Mouse (Mus musculus): Measurements from ENCODE around the gene Diras1.
"Not testable (repeated sequence)": the region's sequence is repeated elsewhere in the genome, so short reads cannot be mapped to it uniquely, and the experiment has no call there.

Gene Diras1

DNA sequence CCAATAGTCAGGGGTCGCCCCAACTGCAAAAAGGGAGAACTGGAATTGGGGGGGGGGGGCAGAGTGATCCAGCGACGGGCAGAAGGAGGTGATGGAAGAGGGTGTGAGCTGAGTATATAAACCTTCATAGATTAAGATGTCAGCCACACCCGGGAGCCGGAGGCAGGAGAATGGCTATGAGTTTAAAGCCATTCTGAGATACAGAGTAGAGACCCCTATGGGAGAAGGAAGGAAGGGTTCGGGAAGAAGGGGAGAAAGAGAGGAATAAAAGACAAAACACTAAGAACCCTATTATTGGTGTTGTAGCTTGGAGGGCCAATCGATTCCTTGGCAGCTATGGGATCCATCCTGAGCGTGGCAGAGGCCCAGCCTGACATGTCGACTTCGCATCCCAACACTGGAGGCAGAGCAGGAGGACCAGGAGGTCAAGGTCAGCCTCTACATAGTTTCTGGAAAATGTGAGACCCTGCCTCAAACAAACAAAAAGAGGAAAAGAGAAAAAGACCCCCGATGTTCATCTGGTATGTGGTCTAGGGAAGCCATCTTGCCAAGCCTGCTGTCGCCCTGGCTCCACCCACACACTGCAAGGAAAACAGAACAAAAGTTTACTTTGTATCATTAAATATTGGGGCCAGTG lies at the start of gene Diras1:
Gene Diras1 (minus strand): TSS at position 24 of the 637 bp plus-strand sequence.
- no peak for DNase-seq

- DNase-seq = no peak
Measured at GRCm38 (mm10) chr10:81073464-81073863, 48.0 kb upstream of the Diras1 start.

DNA sequence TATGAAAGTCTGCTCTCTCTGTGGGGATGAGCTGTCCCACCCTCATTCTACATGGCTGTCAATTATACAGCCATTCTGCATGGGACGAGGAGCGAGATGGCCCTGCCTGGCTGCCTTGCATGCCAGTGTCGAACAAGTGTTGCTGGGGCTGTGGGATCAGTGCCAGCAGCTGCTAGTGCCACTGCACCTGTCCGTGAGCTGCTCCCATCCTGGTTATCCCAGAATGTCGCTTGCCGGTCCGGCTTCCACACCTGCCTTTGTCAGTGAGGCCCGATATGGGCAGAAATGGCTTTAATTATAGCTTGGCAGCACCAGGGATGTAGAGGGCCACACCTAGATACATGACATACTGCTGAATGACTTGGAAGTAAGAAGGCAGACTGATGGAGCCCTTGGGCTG lies 46.8 kb upstream of the Diras1 start:
- DNase-seq = no peak

GRCm38 (mm10) chr10:81069836-81070235 lies 44.4 kb upstream of the Diras1 start, which contains the start of gene Thop1:
Gene Thop1 (plus strand): TSS chr10:81070035.
- peak; percentile 97 to 98 for DNase-seq

DNA sequence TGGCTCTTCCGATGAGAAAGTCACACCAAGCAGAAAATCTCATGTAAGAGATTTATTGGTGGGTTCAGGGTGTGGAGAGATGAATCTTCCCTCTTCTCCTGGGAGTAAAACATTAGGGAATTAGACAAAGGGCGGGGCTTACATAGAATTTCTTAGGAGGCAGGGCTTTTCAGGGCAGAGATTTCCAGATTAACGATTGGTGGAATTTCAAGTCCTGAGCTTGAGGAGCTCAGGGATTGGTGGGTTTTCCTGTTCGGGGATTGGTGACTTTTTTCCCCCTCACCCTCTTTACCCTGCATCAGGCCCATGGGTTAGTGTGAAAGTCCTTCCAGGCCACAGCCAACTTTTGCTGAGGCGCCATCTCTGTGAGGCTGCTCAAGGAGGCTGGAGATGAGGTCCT lies 43.2 kb upstream of the Diras1 start:
- no peak for DNase-seq

GRCm38 (mm10) chr10:81064519-81064918 lies 39.1 kb upstream of the Diras1 start:
- DNase-seq = not testable (repeated sequence)

GRCm38 (mm10) chr10:81062710-81063109 lies 37.2 kb upstream of the Diras1 start:
- DNase-seq = no peak

GRCm38 (mm10) chr10:81059603-81060543 lies 34.4 kb upstream of the Diras1 start, which contains the start of gene Sgta:
Gene Sgta (minus strand): TSS chr10:81060181.
- DNase-seq = peak; percentile 93 to 98

- DNase-seq = no peak
Measured at GRCm38 (mm10) chr10:81058896-81059295, 33.4 kb upstream of the Diras1 start.

DNA sequence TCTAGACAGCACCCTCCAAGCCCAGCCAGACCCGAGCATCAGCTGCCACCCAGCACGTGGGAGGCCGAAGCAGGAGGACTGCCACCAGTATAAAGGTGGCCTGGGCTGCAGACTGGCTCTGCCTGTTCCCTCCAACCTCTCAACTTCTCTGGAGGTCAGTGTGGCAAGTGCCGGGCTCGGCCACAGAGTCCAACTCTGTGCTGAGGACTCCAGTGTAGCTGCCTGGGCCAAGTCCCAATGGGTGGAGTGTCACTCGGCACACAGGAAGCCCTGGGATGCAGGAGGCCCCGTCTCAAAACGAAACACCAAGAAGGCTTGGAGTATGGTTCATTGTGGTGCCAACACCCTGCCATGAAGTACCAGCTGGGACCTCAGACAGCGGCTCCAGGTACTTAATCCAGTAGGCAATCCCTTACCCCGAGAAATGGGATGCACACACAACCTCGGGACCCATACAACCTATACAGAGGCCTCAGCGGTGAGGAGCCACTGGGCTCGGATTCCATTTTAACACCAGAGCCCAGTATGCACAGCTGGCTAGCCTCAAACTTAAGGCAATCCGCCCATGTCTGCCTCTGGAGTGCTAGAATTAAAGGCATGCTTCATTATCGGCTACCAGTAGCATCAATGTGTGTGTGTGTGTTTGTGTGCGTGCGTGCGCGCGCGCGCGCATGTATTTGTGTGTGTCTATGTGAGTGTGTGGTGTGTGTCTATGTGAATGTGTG lies 32.1 kb upstream of the Diras1 start:
- no peak for DNase-seq

- not testable (repeated sequence) for DNase-seq
Measured at GRCm38 (mm10) chr10:81055802-81056340, 30.4 kb upstream of the Diras1 start.

DNA sequence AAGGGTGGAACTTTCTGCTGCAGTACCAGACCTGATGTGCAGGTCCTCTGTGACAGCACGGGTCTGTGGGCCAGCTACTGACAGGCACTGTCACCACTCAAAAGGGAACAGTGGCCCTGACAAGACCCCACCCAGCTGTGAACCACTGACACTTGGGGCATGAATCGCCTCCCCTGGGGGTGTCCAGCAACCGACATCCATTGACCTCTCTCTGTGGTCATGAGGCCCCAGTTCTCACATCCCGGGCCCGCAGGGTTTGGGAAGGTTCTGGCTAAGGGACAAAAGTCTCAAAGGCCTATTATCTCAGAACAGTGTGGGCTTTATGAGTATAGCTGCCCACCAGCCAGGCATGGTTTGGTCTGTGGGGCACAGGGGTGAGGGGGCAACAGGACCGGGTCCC lies 29.7 kb upstream of the Diras1 start:
- no peak for DNase-seq

GRCm38 (mm10) chr10:81052577-81052976 lies 27.1 kb upstream of the Diras1 start:
- no peak for DNase-seq

DNA sequence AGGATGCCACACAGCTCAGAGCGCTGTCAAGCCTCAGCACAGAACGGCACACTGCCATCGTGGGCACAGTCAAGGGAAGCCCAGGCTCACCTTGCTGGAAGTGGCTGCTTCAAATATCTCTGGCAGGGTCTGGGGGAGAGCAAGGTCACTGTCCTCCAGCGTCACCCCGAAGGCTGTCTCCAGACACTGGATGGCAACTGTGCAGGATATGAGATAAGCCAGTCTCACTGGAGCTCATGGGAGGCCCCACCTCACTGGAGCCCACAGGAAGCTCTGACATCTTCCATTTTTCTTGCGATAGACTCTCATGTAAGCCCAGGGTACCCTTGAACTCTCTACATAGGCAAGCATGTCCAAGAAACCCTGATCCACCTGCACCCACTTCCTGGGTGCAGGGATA lies 25.7 kb upstream of the Diras1 start:
- no peak for DNase-seq

GRCm38 (mm10) chr10:81050645-81051044 lies 25.2 kb upstream of the Diras1 start:
- DNase-seq = no peak

- not testable (repeated sequence) for DNase-seq
Measured at GRCm38 (mm10) chr10:81045246-81045645, 19.8 kb upstream of the Diras1 start.

DNA sequence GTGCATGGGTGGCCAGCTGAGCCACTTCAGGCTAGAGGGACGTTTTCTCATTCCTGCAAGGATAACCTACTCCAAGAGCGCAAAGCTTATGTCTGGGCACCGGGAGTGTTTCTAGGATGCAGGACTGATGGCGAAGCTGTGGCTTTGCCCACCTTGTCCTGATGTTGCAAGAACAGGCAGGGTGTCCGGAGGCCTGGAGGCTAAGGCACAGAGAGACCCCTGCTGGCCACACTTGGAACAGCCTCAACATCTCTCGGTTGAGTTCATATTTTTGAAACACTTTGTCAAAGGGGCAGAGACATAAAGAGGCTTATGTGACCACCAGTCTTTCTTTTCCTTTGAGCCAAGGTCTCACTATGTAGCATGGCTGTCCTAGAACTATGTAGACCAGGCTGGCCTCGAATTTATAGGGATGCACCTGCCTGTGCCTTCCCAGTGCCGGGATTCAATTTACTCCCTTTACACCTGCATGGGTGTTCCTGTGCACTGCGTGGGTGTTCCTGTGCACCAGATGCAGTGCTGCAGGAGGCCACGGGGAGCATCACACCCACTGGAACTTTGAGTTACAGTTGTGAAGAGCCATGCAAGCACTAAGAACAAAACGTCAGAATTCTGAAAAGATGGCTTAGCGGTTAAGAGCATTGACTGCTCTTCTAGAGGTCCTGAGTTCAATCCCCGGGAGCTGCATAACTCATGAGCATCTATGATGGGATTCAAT lies 16.2 kb upstream of the Diras1 start:
- peak; percentile 38 to 54 for DNase-seq

DNA sequence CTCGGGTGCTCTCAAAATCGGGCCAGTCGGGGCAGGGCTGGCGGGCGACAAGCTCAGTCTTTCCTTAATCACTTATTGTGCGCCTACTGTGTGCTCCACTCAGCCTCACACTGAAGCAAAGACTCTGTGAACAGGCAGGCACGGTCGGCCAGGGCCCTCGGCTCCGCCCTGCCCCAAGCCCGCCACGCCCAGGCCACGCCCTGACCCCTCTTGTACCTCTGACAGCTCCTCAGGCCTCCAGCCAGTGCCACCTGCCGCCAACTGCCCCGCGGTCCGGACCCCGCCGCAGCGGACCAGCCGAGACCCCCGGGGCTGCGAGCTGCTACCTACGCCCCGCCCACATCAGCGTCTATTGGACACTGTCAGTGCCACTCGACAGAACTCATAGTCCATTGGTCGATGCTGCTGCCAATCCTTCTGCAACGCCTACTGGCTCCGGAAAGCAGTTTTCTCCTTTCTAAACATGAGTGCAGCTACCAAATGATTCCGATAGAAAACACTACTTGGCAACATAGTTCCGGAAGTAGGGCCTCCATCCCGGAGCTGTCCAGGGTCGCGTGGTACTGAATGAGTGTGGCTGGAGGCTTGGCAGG lies 11.6 kb upstream of the Diras1 start, which contains the start of gene Slc39a3:
Gene Slc39a3 (minus strand): TSS at position 439 of the 593 bp plus-strand sequence.
- DNase-seq = peak; percentile 92 to 97

- no peak for DNase-seq
Measured at GRCm38 (mm10) chr10:81036251-81036650, 10.8 kb upstream of the Diras1 start.

DNA sequence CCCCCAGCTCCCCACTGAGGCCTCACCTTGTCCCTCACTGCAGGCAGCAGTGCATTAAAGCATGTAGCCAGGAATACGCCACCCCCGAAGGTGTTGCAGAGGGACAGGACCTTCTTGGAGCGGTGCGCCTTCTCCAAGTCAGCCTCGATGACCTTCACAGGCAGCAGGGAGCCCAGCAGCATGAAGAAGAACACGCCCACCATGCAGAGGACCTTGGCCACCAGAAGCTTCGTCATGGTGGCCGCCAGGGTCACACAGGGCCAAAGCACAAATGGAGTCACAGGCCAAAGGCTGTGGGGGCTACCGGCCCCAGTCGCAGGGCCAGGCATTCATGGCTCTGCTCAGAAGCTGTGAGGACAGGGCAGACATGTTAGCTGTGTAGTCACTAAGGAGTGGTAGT lies 8.1 kb upstream of the Diras1 start:
- no peak for DNase-seq

DNA sequence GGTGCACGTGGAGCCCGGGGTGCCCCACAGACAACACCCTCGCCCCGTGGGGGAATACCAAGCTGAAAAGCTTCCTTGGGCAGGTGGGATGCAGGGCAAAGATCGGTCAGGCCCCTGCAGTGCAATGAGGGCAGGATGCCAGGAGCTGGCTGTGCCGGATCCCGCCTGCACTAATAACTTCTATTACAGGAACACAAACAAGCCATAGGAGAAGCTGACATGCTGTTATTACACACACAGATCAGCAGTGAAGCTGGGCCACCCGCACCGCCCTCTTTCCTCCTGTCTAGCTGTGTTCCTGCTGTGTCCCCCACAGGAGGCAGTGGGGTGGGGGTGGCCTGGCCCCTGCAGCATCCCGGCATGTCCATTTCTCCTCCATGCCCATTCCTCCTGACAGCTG lies 3.6 kb upstream of the Diras1 start:
- DNase-seq = no peak

DNA sequence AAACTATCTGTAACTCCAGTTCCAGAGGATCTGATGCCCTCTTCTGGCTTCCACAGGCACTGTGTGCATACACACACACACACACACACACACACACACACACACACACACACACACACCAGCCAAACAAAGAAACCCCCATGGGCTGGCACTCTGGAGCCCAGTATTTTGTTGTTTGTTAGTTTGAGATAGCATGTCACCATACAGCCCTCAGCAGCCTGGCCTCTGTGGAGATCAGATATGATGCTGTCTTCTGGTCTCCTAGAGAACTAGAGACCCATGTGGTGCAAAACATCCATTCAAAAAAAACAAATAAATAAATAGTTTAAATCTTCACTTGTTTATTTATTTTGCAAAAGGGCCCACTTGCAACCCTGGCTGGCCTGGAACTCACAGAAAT lies 2.8 kb upstream of the Diras1 start:
- DNase-seq = no peak
